ENCODE assay signal across 7 mouse cellular contexts in the genomic region with DNA sequence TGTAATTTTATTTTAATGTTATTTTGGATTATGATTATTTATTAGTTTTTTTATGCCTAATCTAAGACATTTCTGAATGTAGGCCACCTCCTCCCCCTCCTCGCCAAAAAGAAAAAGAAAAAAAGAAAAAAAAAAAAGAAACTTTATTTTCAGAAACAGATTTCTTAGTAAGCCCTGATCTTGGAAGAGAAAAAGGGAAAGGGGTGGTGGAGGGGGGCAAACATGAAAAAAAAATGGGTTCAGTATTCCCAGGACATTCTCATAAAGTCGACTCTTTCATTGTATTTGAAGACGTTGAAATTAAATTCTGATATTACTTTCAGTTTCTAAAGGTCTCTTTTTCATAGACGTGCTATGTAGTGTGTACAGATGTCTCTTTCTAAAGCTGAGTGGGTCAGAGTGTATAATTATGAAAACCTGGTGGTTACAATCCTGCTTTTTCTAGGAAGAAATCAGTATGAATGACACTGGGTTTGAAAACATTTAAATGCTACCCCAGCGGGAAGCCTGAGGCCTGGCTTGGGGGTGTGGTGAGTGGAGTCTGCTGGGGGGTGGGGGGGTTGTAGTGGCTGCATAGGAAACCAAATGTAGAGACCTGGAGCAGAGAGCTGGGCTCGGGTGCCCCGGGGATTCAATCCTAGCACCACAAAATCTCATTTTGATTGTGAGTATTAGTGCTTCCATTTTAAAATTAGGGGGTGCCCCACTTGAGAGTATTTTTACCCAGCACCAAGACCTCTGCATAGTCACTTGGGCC. TPM values are rescaled to one million over a fixed set of nuclear protein-coding genes. Genes with fewer than 3 reads are reported as not detected.
A peak's percentile ranks its signal among the peaks of the same experiment; 100 is the strongest.
DNase-seq lines count a peak whose midpoint lies in the region; ATAC-seq and TF ChIP-seq lines count a peak whose summit lies in the region.

No protein-coding gene starts in this region.

- peak; percentile 17 for DNase-seq in lung, postnatal 0 days (ENCODE audit: low spot score)
- no peak for DNase-seq in lung, postnatal 36 days
- DNase-seq in forebrain, embryonic 10.5 days (ENCODE audit: extremely low spot score, low spot score): no peak
- DNase-seq in retina, postnatal 1 day: no peak
- DNase-seq in cerebellum, postnatal 4 days (ENCODE audit: low spot score in 2 of 2): no peak

- no peaks in the 10 kb centered on the region for H3K36me3 ChIP-seq in lung, postnatal 0 days (ENCODE audit: insufficient read depth, low read length)
- H3K36me3 ChIP-seq in forebrain, embryonic 10.5 days (replicated peaks): no peaks in the 10 kb centered on the region
- no peaks in the 10 kb centered on the region for H3K36me3 ChIP-seq in limb, embryonic 13.5 days
- no peaks in the 10 kb centered on the region for H3K36me3 ChIP-seq in stomach, embryonic 16.5 days (ENCODE audit: control insufficient read depth, insufficient read depth, low read length)

- peaks cover 19% of the 10 kb centered on the region; the same call in 1 of the 2 replicates for H3K4me1 ChIP-seq in lung, postnatal 0 days (ENCODE audit: insufficient read depth, low read depth, low read length)
- peaks cover 60% of the 10 kb centered on the region for H3K4me1 ChIP-seq in forebrain, embryonic 10.5 days
- H3K4me1 ChIP-seq in limb, embryonic 13.5 days: peaks cover 46% of the 10 kb centered on the region
- peaks cover 29% of the 10 kb centered on the region for H3K4me1 ChIP-seq in stomach, embryonic 16.5 days (ENCODE audit: control insufficient read depth, insufficient read depth, low read length)

- peak overlapping the region; percentile 97 for H3K27ac ChIP-seq in lung, postnatal 0 days (ENCODE audit: low read length)
- H3K27ac ChIP-seq in forebrain, embryonic 10.5 days: peak overlapping the region; percentile 93
- H3K27ac ChIP-seq in limb, embryonic 13.5 days: 0 out of 2 replicates have a peak overlapping the region, but pooled peaks have one; percentile 28
- peak overlapping the region; percentile 98 for H3K27ac ChIP-seq in stomach, embryonic 16.5 days (ENCODE audit: low read length)

- peak overlapping the region; percentile 95 for H3K9ac ChIP-seq in lung, postnatal 0 days (replicated peaks; ENCODE audit: low read depth)
- peak overlapping the region; percentile 94 for H3K9ac ChIP-seq in limb, embryonic 13.5 days
- H3K9ac ChIP-seq in stomach, embryonic 16.5 days (ENCODE audit: low read length): peak overlapping the region; percentile 98

- no peak for TF ChIP-seq EP300 in lung, postnatal 0 days (IDR thresholded peaks at IDR 0.05)

- H3K4me2 ChIP-seq in lung, postnatal 0 days (replicated peaks; ENCODE audit: low read depth, low read length): peak overlapping the region; percentile 78
- H3K4me2 ChIP-seq in limb, embryonic 13.5 days (replicated peaks): peak overlapping the region; percentile 80
- peak overlapping the region; percentile 95 for H3K4me2 ChIP-seq in stomach, embryonic 16.5 days (ENCODE audit: low read depth, low read length)

- H3K27me3 ChIP-seq in lung, postnatal 0 days (replicated peaks; ENCODE audit: insufficient read depth, low read length): no peaks in the 10 kb centered on the region
- peaks cover 21% of the 10 kb centered on the region; the same call in 1 of the 2 replicates for H3K27me3 ChIP-seq in forebrain, embryonic 10.5 days (ENCODE audit: poor library complexity, severe bottlenecking)
- no peaks in the 10 kb centered on the region for H3K27me3 ChIP-seq in limb, embryonic 13.5 days
- no peaks in the 10 kb centered on the region for H3K27me3 ChIP-seq in stomach, embryonic 16.5 days (ENCODE audit: control insufficient read depth, insufficient read depth, low read length)

- WGBS in lung, postnatal 0 days: 9% methylated on average over 7 of the region's 7 CpGs
- WGBS in forebrain, embryonic 10.5 days: 4% methylated on average over 7 of the region's 7 CpGs
- 9% methylated on average over 7 of the region's 7 CpGs for WGBS in limb, embryonic 13.5 days
- WGBS in stomach, embryonic 16.5 days: 13% methylated on average over 7 of the region's 7 CpGs

- ATAC-seq in lung, postnatal 0 days: no peak
- no peak for ATAC-seq in limb, embryonic 13.5 days (ENCODE audit: low FRiP score, low read depth)
- no peak for ATAC-seq in stomach, embryonic 16.5 days (ENCODE audit: insufficient read depth, low FRiP score)

- TF ChIP-seq CTCF in lung, postnatal 0 days (IDR thresholded peaks at IDR 0.05): no peak

- peak overlapping the region; percentile 89 for H3K4me3 ChIP-seq in lung, postnatal 0 days (ENCODE audit: low read depth, low read length)
- peak overlapping the region; percentile 86 for H3K4me3 ChIP-seq in forebrain, embryonic 10.5 days
- peak overlapping the region; percentile 80 for H3K4me3 ChIP-seq in limb, embryonic 13.5 days
- H3K4me3 ChIP-seq in stomach, embryonic 16.5 days (replicated peaks; ENCODE audit: low read length): peak overlapping the region; percentile 95

- H3K9me3 ChIP-seq in lung, postnatal 0 days (ENCODE audit: low read length): no peaks in the 10 kb centered on the region
- H3K9me3 ChIP-seq in forebrain, embryonic 10.5 days: no peaks in the 10 kb centered on the region
- H3K9me3 ChIP-seq in limb, embryonic 13.5 days: no peaks in the 10 kb centered on the region
- no peaks in the 10 kb centered on the region for H3K9me3 ChIP-seq in stomach, embryonic 16.5 days (replicated peaks; ENCODE audit: control insufficient read depth, low read length)

RNA-seq across cellular contexts. Expression of a gene that starts 2.4 kb away (rescaled TPM):
- polyA plus RNA-seq in lung, postnatal 0 days (2015; fragmentation: Nextera tagmentation; extraction: Ambion mirVana): 97.0 and 100.0 TPM in 2 replicates
- polyA plus RNA-seq in forebrain, embryonic 10.5 days (2016; fragmentation: Nextera tagmentation; extraction: Ambion mirVana): 12.7 and 15.0 TPM in 2 replicates
- polyA plus RNA-seq in limb, embryonic 13.5 days (2015; fragmentation: Nextera tagmentation; extraction: Ambion mirVana): 42.2 and 43.9 TPM in 2 replicates
- 44.4 and 50.7 TPM in 2 replicates for polyA plus RNA-seq in stomach, embryonic 16.5 days (2015; fragmentation: Nextera tagmentation; extraction: Ambion mirVana)

RNA-seq across cellular contexts. Expression of a gene that starts 35.5 kb away (rescaled TPM):
- polyA plus RNA-seq in lung, postnatal 0 days (2015; fragmentation: Nextera tagmentation; extraction: Ambion mirVana): 127 and 133 TPM in 2 replicates
- polyA plus RNA-seq in forebrain, embryonic 10.5 days (2016; fragmentation: Nextera tagmentation; extraction: Ambion mirVana): 418 and 443 TPM in 2 replicates
- polyA plus RNA-seq in limb, embryonic 13.5 days (2015; fragmentation: Nextera tagmentation; extraction: Ambion mirVana): 283 and 285 TPM in 2 replicates
- 154 and 180 TPM in 2 replicates for polyA plus RNA-seq in stomach, embryonic 16.5 days (2015; fragmentation: Nextera tagmentation; extraction: Ambion mirVana)

Comparison
In these comparisons a context has a peak if more than half of its experiments do, and no peak if none do; other contexts are left out.
1. H3K27ac ChIP-seq: peak in every context shown above with its lines; median percentile 98 in stomach, embryonic 16.5 days; 97 in lung, postnatal 0 days; 93 in forebrain, embryonic 10.5 days; 28 in limb, embryonic 13.5 days.